Comparison of ENCODE assay signal across 6 mouse cellular contexts in genomic region chr17:29067416-29067815, GRCm38 (mm10). TPM values are rescaled to one million over a fixed set of nuclear protein-coding genes. Genes with fewer than 3 reads are reported as not detected.
"Had no signal": no experiment of that assay in that cellular context is flagged by ENCODE, and none has a peak within 500 bp of the region (broad histone marks: within the 10 kb centered on the region; RNA-seq: fewer than 3 reads in every experiment).

No protein-coding gene starts in this region.

RNA-seq across cellular contexts. Expression of gene Rab44, which starts 46.5 kb away (rescaled TPM):
- total RNA-seq: left cerebral cortex, postnatal 14 days; liver, adult 2 months; midbrain, postnatal 0 days had no signal
- polyA plus RNA-seq: limb, embryonic 11.5 days; midbrain, embryonic 13.5 days; midbrain, embryonic 15.5 days; midbrain, postnatal 0 days had no signal
